ENCODE assay signal across 9 mouse cellular contexts in genomic region chr8:92846684-92847083, GRCm38 (mm10). TPM values are rescaled to one million over a fixed set of nuclear protein-coding genes. Genes with fewer than 3 reads are reported as not detected.
DNase-seq lines count a peak whose midpoint lies in the region; ATAC-seq and TF ChIP-seq lines count a peak whose summit lies in the region.
"Had no signal": no experiment of that assay in that cellular context is flagged by ENCODE, and none has a peak within 500 bp of the region (broad histone marks: within the 10 kb centered on the region; RNA-seq: fewer than 3 reads in every experiment).

No protein-coding gene starts in this region.

- H3K4me2 ChIP-seq in forebrain, postnatal 0 days (ENCODE audit: low read depth): no peak overlapping the region
- H3K4me2 ChIP-seq in lung, postnatal 0 days (replicated peaks; ENCODE audit: low read depth, low read length): peak overlapping the region; percentile 30; the same call in 1 of the 2 replicates

- peak overlapping the region; percentile 42; the same call in 1 of the 2 replicates for H3K27ac ChIP-seq in heart, embryonic 10.5 days
- no peak overlapping the region for H3K27ac ChIP-seq in forebrain, postnatal 0 days (ENCODE audit: low read depth, low read length)
- H3K27ac ChIP-seq in lung, postnatal 0 days (ENCODE audit: low read length): no peak overlapping the region
- H3K27ac ChIP-seq: liver, embryonic 14.5 days had no signal

- no peaks in the 10 kb centered on the region for H3K9me3 ChIP-seq in heart, embryonic 10.5 days
- peaks cover 70% of the 10 kb centered on the region for H3K9me3 ChIP-seq in G1E (replicated peaks)
- H3K9me3 ChIP-seq in forebrain, postnatal 0 days (ENCODE audit: low read length): no peaks in the 10 kb centered on the region
- H3K9me3 ChIP-seq in lung, postnatal 0 days (ENCODE audit: low read length): no peaks in the 10 kb centered on the region

- no peak overlapping the region for H3K9ac ChIP-seq in forebrain, postnatal 0 days
- no peak overlapping the region for H3K9ac ChIP-seq in lung, postnatal 0 days (replicated peaks; ENCODE audit: low read depth)
- H3K9ac ChIP-seq: liver, embryonic 14.5 days had no signal

- peak; percentile 83 for DNase-seq in heart, embryonic 10.5 days (ENCODE audit: low spot score)
- DNase-seq in heart, postnatal 36 days: no peak
- no peak for DNase-seq in G1E (ENCODE audit: low spot score)
- peak; percentile 18 for DNase-seq in forebrain, postnatal 0 days
- peak; percentile 32 for DNase-seq in lung, postnatal 0 days (ENCODE audit: low spot score)
- DNase-seq in embryo, embryonic 10.5 days (ENCODE audit: low spot score): no peak
- DNase-seq in embryo, embryonic 11 days: no peak
- DNase-seq in urinary bladder, adult 18-20 months (ENCODE audit: low spot score in 2 of 2): no peak

- H3K36me3 ChIP-seq in heart, embryonic 10.5 days: peaks cover 16% of the 10 kb centered on the region
- H3K36me3 ChIP-seq in G1E (replicated peaks): no peaks in the 10 kb centered on the region
- no peaks in the 10 kb centered on the region for H3K36me3 ChIP-seq in forebrain, postnatal 0 days (ENCODE audit: insufficient read depth)
- H3K36me3 ChIP-seq in lung, postnatal 0 days (ENCODE audit: insufficient read depth, low read length): no peaks in the 10 kb centered on the region

- intact Hi-C loops in heart, postnatal 36 days (cut with DNase I): no loop called here

- H3K27me3 ChIP-seq in heart, embryonic 10.5 days (ENCODE audit: insufficient read depth, poor library complexity, severe bottlenecking): no peaks in the 10 kb centered on the region
- H3K27me3 ChIP-seq in G1E (ENCODE audit: insufficient read depth, low read length): no peaks in the 10 kb centered on the region
- no peaks in the 10 kb centered on the region for H3K27me3 ChIP-seq in forebrain, postnatal 0 days (ENCODE audit: insufficient read depth, low read length)
- no peaks in the 10 kb centered on the region for H3K27me3 ChIP-seq in lung, postnatal 0 days (replicated peaks; ENCODE audit: insufficient read depth, low read length)

- peaks cover 25% of the 10 kb centered on the region for H3K4me1 ChIP-seq in heart, embryonic 10.5 days
- no peaks in the 10 kb centered on the region for H3K4me1 ChIP-seq in G1E (ENCODE audit: insufficient read depth, low read depth, low read length)
- no peaks in the 10 kb centered on the region for H3K4me1 ChIP-seq in forebrain, postnatal 0 days (ENCODE audit: insufficient read depth)
- peaks cover 10% of the 10 kb centered on the region; the same call in 1 of the 2 replicates for H3K4me1 ChIP-seq in lung, postnatal 0 days (ENCODE audit: insufficient read depth, low read depth, low read length)

- no peak for TF ChIP-seq CTCF in G1E (IDR thresholded peaks at IDR 0.05; ENCODE audit: low read depth, low read length)
- no peak for TF ChIP-seq CTCF in forebrain, postnatal 0 days (IDR thresholded peaks at IDR 0.05; ENCODE audit: low read depth)
- 0 out of 2 replicates have a peak, but pooled peaks have one; percentile 2 for TF ChIP-seq CTCF in lung, postnatal 0 days (IDR thresholded peaks at IDR 0.05)

- no peak for TF ChIP-seq EP300 in lung, postnatal 0 days (IDR thresholded peaks at IDR 0.05)

- no peak for ATAC-seq in G1E (ENCODE audit: extremely low read depth, insufficient number of reproducible peaks, low FRiP score, poor library complexity, severe bottlenecking)
- ATAC-seq in forebrain, postnatal 0 days: peak; percentile 23; the same call in 1 of the 2 replicates
- ATAC-seq in lung, postnatal 0 days: peak; percentile 29; the same call in 1 of the 2 replicates

- 0 out of 2 replicates have a peak overlapping the region, but pooled peaks have one; percentile 3 for H3K4me3 ChIP-seq in heart, embryonic 10.5 days
- H3K4me3 ChIP-seq in G1E (ENCODE audit: low read depth, low read length): 0 out of 2 replicates have a peak overlapping the region, but pooled peaks have one; percentile 20
- no peak overlapping the region for H3K4me3 ChIP-seq in forebrain, postnatal 0 days (ENCODE audit: low read depth, low read length)
- H3K4me3 ChIP-seq in lung, postnatal 0 days (ENCODE audit: low read depth, low read length): no peak overlapping the region

- 29% methylated on average over 3 of the region's 3 CpGs for WGBS in heart, embryonic 10.5 days
- WGBS in forebrain, postnatal 0 days: 10% methylated on average over 3 of the region's 3 CpGs
- 4% methylated on average over 3 of the region's 3 CpGs for WGBS in lung, postnatal 0 days

RNA-seq across cellular contexts. Expression of gene Lpcat2, which starts 8.5 kb away (rescaled TPM):
- 1.4 and 2.8 TPM in 2 replicates for polyA plus RNA-seq in heart, embryonic 10.5 days (2016; fragmentation: Nextera tagmentation; extraction: Ambion mirVana)
- 1 to 10 TPM; 1.2 to 1.6 TPM for total RNA-seq in heart, postnatal 36 days (2021)
- total RNA-seq in G1E (2014; fragmentation: Nextera tagmentation) (not detected in 2 replicates), G1E (2017) (0.16 TPM in 1 of 2 replicates, not detected in the other)
- polyA plus RNA-seq in G1E (2012): not detected in 2 replicates
- 7.2 and 10.3 TPM in 2 replicates for total RNA-seq in forebrain, postnatal 0 days (2014; rRNA removed)
- polyA plus RNA-seq in forebrain, postnatal 0 days (2015; fragmentation: Nextera tagmentation; extraction: Ambion mirVana): 7.3 and 9.8 TPM in 2 replicates
- polyA plus RNA-seq in lung, postnatal 0 days (2015; fragmentation: Nextera tagmentation; extraction: Ambion mirVana): 7.6 and 9.4 TPM in 2 replicates

RNA-seq across cellular contexts. Expression of gene Mmp2, which starts 19.6 kb away (rescaled TPM):
- polyA plus RNA-seq in heart, embryonic 10.5 days (2016; fragmentation: Nextera tagmentation; extraction: Ambion mirVana): 72.3 and 96.5 TPM in 2 replicates
- 10 to 100 TPM; 86.1 to 91.7 TPM for total RNA-seq in heart, postnatal 36 days (2021)
- total RNA-seq in G1E (2014; fragmentation: Nextera tagmentation) (not detected in 2 replicates), G1E (2017) (0.05 and 0.06 TPM in 2 replicates)
- polyA plus RNA-seq in G1E (2012): not detected in 2 replicates
- total RNA-seq in forebrain, postnatal 0 days (2014; rRNA removed): 11.3 and 19.5 TPM in 2 replicates
- polyA plus RNA-seq in forebrain, postnatal 0 days (2015; fragmentation: Nextera tagmentation; extraction: Ambion mirVana): 12.0 and 14.2 TPM in 2 replicates
- 161 and 195 TPM in 2 replicates for polyA plus RNA-seq in lung, postnatal 0 days (2015; fragmentation: Nextera tagmentation; extraction: Ambion mirVana)

RNA-seq across cellular contexts. Expression of gene Capns2, which starts 54.5 kb away (rescaled TPM):
- polyA plus RNA-seq in heart, embryonic 10.5 days (2016; fragmentation: Nextera tagmentation; extraction: Ambion mirVana): 0.26 TPM in 1 of 2 replicates, not detected in the other
- total RNA-seq in heart, postnatal 36 days (2021): not detected
- not detected in 2 replicates for total RNA-seq in G1E (2014; fragmentation: Nextera tagmentation)
- not detected in 2 replicates for total RNA-seq in G1E (2017)
- not detected in 2 replicates for polyA plus RNA-seq in G1E (2012)
- 1.2 and 1.8 TPM in 2 replicates for total RNA-seq in forebrain, postnatal 0 days (2014; rRNA removed)
- polyA plus RNA-seq in forebrain, postnatal 0 days (2015; fragmentation: Nextera tagmentation; extraction: Ambion mirVana): not detected in 2 replicates
- polyA plus RNA-seq in lung, postnatal 0 days (2015; fragmentation: Nextera tagmentation; extraction: Ambion mirVana): 0.13 TPM in 1 of 2 replicates, not detected in the other

Comparison
In these comparisons a context has a peak if more than half of its experiments do, and no peak if none do; other contexts are left out.
1. DNase-seq: peak in heart, embryonic 10.5 days (single experiment), forebrain, postnatal 0 days (single experiment) and lung, postnatal 0 days (single experiment); none in heart, postnatal 36 days (0 of 2), G1E (single experiment), embryo, embryonic 10.5 days (single experiment), embryo, embryonic 11 days (single experiment) and urinary bladder, adult 18-20 months (0 of 2).
2. H3K4me3 ChIP-seq: peak in heart, embryonic 10.5 days (single experiment) and G1E (single experiment); none in forebrain, postnatal 0 days (single experiment) and lung, postnatal 0 days (single experiment).
3. RNA of gene Mmp2, which starts 19.6 kb away (polyA plus RNA-seq): 161 to 195 TPM in lung, postnatal 0 days, 72.3 to 96.5 TPM in heart, embryonic 10.5 days and 12.0 to 14.2 TPM in forebrain, postnatal 0 days; not detected in G1E; every median in the first group is over 10 times any median in the second.